Mouse (Mus musculus) C2C12 (cell line): ENCODE measurements at regions not wholly inside any gene's neighbourhood (a gene's known extent, or its start where the extent isn't known, plus 50 kb on each side); places are given as distances from the start of the nearest gene placed in this dataset.

Source experiments
- CTCF ChIP-seq: IDR thresholded peaks from one replicate; pipeline ENCODE4 v1.5.1; 2011; ENCODE audit not compliant: control insufficient read depth, insufficient read depth, insufficient read length
- MYOD1 ChIP-seq: IDR thresholded peaks from one replicate; pipeline ENCODE4 v1.6.1; 2011; ENCODE audit warnings: low read depth; ENCODE audit not compliant: control insufficient read depth, insufficient read length
- USF1 ChIP-seq: IDR thresholded peaks from one replicate; pipeline ENCODE4 v1.6.1; 2011; ENCODE audit warnings: low read depth, mild to moderate bottlenecking, control low read depth, moderate library complexity

- no peak for TF ChIP-seq CTCF
- TF ChIP-seq USF1 = no peak
- no peak for TF ChIP-seq MYOD1
Measured at GRCm38 (mm10) chr6:139027696-139028095, 369.4 kb upstream of the Igbp1b start.
